Mouse (Mus musculus) stomach, postnatal 0 days (tissue): ENCODE results near the gene Hacd2.

ENCODE experiments used
- CTCF ChIP-seq: IDR thresholded peaks from 2 replicates; pipeline ENCODE4 v1.5.1; 2016; ENCODE audit warnings: antibody characterized with exemption, low read depth, mild to moderate bottlenecking, moderate library complexity
- EP300 ChIP-seq: optimal IDR thresholded peaks from 2 replicates; pipeline ENCODE3; 2016; ENCODE audit warnings: antibody characterized with exemption

DNA sequence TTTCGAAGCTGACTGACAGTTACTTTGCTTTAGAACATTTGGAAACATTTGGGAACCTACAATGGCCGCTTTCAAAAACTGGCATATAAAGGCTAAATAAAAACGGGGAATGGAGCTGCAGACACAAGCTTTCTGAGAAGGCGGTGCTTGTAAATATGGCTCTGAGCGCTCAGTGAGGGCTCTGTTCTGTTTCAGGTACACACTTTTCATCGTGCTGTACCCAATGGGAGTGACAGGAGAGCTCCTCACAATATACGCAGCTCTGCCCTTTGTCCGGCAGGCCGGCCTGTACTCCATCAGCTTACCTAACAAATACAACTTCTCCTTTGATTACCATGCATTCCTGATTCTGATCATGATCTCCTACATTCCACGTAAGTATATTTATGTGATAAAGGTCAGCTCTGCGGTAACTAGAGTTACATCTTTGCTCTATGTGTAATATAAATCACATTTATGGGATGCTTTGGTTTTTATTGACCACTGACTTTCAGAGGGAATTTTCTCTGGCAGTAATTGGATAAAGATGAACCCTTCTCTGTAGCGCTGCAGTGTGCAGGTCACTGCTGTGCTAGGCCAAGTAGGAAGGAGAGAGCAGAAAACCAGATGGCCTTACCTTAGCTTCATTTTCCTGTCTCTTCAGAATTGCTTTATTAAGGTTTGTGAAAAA lies 79.7 kb downstream of the Hacd2 start:
- TF ChIP-seq CTCF, result no peak
- no peak for TF ChIP-seq EP300
